Mouse (Mus musculus): ENCODE results near the gene Gabarap. TPM values are rescaled to one million over a fixed set of nuclear protein-coding genes. Genes with fewer than 3 reads are reported as not detected.

Gabarap gene
- polyA plus RNA-seq (2015; fragmentation: Nextera tagmentation; extraction: Ambion mirVana) = 402 and 455 TPM in 2 replicates

- WGBS = under 1% methylated on average over 40 of the region's 40 CpGs
- H3K9ac ChIP-seq = peak within 1 kb of the TSS; percentile 81
Observed at GRCm38 (mm10) chr11:69990850-69991691, at the start of gene Gabarap. Gene Gabarap (plus strand): TSS chr11:69991143.

GRCm38 (mm10) chr11:69945216-69945615, 45.7 kb upstream of the Gabarap start:
- no peak overlapping the region for H3K4me2 ChIP-seq
- H3K9ac ChIP-seq = no peak overlapping the region
- peaks cover 23% of the 10 kb centered on the region for H3K36me3 ChIP-seq
- no peak overlapping the region for H3K4me3 ChIP-seq
- no peak for ATAC-seq (replicated peaks; ENCODE audit: insufficient number of reproducible peaks, insufficient read depth, low FRiP score, low read depth)
- H3K4me1 ChIP-seq (replicated peaks) = peaks cover 28% of the 10 kb centered on the region
- H3K27me3 ChIP-seq = no peaks in the 10 kb centered on the region
- H3K9me3 ChIP-seq (replicated peaks) = no peaks in the 10 kb centered on the region
- no peak overlapping the region for H3K27ac ChIP-seq
- 72% methylated on average over 13 of the region's 13 CpGs for WGBS

More at GRCm38 (mm10) chr11:69990850-69991691, at the start of gene Gabarap:
- H3K4me3 ChIP-seq = peak within 1 kb of the TSS; percentile 72
- H3K27ac ChIP-seq = peak within 1 kb of the TSS; percentile 96
- no peaks in the 10 kb centered on the region for H3K9me3 ChIP-seq (replicated peaks)
- H3K27me3 ChIP-seq = no peaks in the 10 kb centered on the region
- peaks cover 27% of the 10 kb centered on the region for H3K4me1 ChIP-seq (replicated peaks)
- peaks cover 55% of the 10 kb centered on the region for H3K36me3 ChIP-seq
- ATAC-seq (replicated peaks; ENCODE audit: insufficient number of reproducible peaks, insufficient read depth, low FRiP score, low read depth) = peak; percentile 75
- H3K4me2 ChIP-seq = peak within 1 kb of the TSS; percentile 80

GRCm38 (mm10) chr11:69945997-69946891, 44.7 kb upstream of the Gabarap start:
- no peak for ATAC-seq (replicated peaks; ENCODE audit: insufficient number of reproducible peaks, insufficient read depth, low FRiP score, low read depth)
- peaks cover 23% of the 10 kb centered on the region for H3K36me3 ChIP-seq
- no peaks in the 10 kb centered on the region for H3K27me3 ChIP-seq
- H3K4me3 ChIP-seq = peak overlapping the region; percentile 59
- H3K9ac ChIP-seq = 0 out of 2 replicates have a peak overlapping the region, but pooled peaks have one; percentile 5
- H3K9me3 ChIP-seq (replicated peaks) = no peaks in the 10 kb centered on the region
- 85% methylated on average over 18 of the region's 18 CpGs for WGBS
- H3K4me2 ChIP-seq = peak overlapping the region; percentile 84
- peaks cover 28% of the 10 kb centered on the region for H3K4me1 ChIP-seq (replicated peaks)
- H3K27ac ChIP-seq = peak overlapping the region; percentile 95

DNA sequence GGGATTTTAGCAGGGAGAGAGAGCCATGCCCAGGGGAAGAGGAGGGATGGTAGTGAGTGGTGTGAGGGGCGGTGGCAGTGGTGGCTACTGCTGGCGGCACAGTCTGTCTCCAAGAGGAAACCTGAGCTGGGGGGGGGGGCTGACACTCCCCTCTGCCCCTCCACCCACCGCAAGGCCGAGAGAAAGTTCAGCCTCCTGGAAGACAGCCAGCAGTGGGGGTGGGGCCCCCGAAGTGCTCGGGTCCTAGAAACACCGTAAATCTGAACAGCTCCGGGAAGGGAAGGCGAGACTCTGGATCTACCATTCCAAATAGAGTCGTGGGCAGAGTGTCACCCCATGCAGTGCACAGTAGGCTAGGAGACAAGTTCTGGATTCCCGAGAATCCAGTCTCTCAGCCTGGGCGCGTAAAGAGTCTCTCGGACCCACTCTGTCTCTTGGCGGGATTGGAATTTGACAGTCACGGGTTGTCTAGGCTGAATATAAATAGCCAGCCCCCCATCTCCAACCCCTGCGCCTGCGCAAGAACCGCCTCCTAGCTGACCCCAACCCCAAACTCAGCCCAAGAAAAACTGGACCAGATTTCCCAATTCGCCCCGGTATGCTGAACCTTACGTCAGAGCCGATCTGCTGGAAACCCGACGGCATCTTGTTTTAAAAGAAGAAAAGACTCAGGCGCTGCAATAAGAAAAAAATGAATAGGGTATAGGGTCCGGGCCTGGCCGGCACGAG, 43.4 kb upstream of the Gabarap start:
- Histone ChIP-seq H3K9me3 (replicated peaks) (no peaks in the 10 kb centered on the region), H3K27ac (peak overlapping the region; percentile 95), H3K4me3 (peak overlapping the region; percentile 59), H3K4me1 (replicated peaks) (peaks cover 28% of the 10 kb centered on the region), H3K36me3 (peaks cover 23% of the 10 kb centered on the region), H3K4me2 (peak overlapping the region; percentile 84), H3K27me3 (no peaks in the 10 kb centered on the region), H3K9ac (peak overlapping the region; percentile 59)
- ATAC-seq (replicated peaks; ENCODE audit: insufficient number of reproducible peaks, insufficient read depth, low FRiP score, low read depth) = peak; percentile 81
- 5% methylated on average over 29 of the region's 29 CpGs for WGBS

GRCm38 (mm10) chr11:69948066-69948762, 42.7 kb upstream of the Gabarap start, which contains the start of gene Slc2a4:
Gene Slc2a4 (minus strand): TSS chr11:69948188.
- WGBS = under 1% methylated on average over 34 of the region's 34 CpGs
- no peaks in the 10 kb centered on the region for H3K27me3 ChIP-seq
- H3K27ac ChIP-seq = peak within 1 kb of the TSS; percentile 95
- H3K4me2 ChIP-seq = peak within 1 kb of the TSS; percentile 84
- H3K4me3 ChIP-seq = peak within 1 kb of the TSS; percentile 59
- H3K4me1 ChIP-seq (replicated peaks) = peaks cover 29% of the 10 kb centered on the region
- ATAC-seq (replicated peaks; ENCODE audit: insufficient number of reproducible peaks, insufficient read depth, low FRiP score, low read depth) = peak; percentile 91
- H3K9me3 ChIP-seq (replicated peaks) = no peaks in the 10 kb centered on the region
- H3K9ac ChIP-seq = peak within 1 kb of the TSS; percentile 59
- peaks cover 23% of the 10 kb centered on the region for H3K36me3 ChIP-seq

GRCm38 (mm10) chr11:69948763-69949150, 42.2 kb upstream of the Gabarap start:
- peak; percentile 16; the same call in 1 of the 2 replicates for ATAC-seq (replicated peaks; ENCODE audit: insufficient number of reproducible peaks, insufficient read depth, low FRiP score, low read depth)
- Histone ChIP-seq H3K36me3 (peaks cover 22% of the 10 kb centered on the region), H3K4me1 (replicated peaks) (peaks cover 34% of the 10 kb centered on the region), H3K4me3 (peak overlapping the region; percentile 59), H3K27ac (peak overlapping the region; percentile 95), H3K9me3 (replicated peaks) (no peaks in the 10 kb centered on the region), H3K4me2 (peak overlapping the region; percentile 84), H3K27me3 (no peaks in the 10 kb centered on the region), H3K9ac (peak overlapping the region; percentile 40)
- 1% methylated on average over 14 of the region's 14 CpGs for WGBS

DNA sequence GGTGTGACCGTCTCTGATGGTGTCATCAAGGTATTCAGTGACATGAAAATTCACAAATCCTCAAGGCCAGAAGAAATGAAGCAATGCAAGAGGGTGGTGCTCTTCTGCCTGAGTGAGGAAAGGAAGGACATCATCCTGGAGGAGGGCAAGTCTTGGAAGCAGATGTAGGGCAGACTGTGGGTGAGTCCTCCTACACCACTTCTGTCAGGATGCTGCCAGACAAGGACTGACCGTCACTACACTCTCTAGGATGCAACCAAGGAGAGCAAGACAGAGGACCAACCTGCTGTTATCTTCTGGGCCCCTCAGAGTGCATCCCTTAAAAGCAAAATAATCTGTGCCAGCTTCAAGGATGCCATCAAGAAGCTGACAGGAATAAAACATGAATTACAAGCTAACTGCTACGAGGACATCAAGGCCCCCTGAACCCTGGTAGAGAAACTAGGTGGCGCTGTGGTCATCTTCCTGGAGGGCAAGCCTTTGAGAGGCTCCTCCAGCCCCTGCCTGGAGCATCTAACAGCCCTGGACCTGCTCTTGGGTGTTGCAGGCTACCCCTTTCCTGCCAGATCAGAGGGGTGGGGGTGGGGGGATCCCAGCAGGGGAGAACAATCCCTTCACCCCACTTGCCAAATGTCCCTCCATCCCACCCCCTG, 40.0 kb upstream of the Gabarap start:
- no peak for ATAC-seq (replicated peaks; ENCODE audit: insufficient number of reproducible peaks, insufficient read depth, low FRiP score, low read depth)
- 33% methylated on average over 4 of the region's 4 CpGs for WGBS
- no peaks in the 10 kb centered on the region for H3K27me3 ChIP-seq

DNA sequence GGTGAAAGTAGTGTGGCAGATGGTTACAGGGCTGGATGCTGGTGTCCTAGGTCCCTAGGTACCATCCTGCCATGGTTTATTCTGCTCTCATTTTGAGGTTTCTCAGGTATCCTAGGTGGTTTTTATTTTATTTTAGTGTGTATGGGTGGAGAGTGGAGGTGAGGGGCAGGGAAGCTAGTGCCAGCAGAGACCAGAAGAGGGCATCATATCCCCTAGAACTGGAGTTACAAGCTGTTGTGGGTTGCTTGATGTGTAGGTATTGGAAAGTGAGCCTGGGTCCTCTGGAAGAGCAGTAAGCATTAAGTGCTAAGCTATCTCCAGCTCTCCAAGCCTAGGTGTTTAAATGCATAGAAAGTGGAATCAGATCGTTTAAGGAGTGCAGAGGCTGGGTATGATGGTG, 38.7 kb upstream of the Gabarap start:
- no peak overlapping the region for H3K9ac ChIP-seq
- no peak overlapping the region for H3K27ac ChIP-seq
- peaks cover 18% of the 10 kb centered on the region for H3K4me1 ChIP-seq (replicated peaks)
- 37% methylated on average over 1 of the region's 1 CpGs for WGBS
- H3K36me3 ChIP-seq = no peaks in the 10 kb centered on the region
- ATAC-seq (replicated peaks; ENCODE audit: insufficient number of reproducible peaks, insufficient read depth, low FRiP score, low read depth) = no peak
- H3K27me3 ChIP-seq = no peaks in the 10 kb centered on the region
- H3K9me3 ChIP-seq (replicated peaks) = no peaks in the 10 kb centered on the region
- H3K4me2 ChIP-seq = no peak overlapping the region
- H3K4me3 ChIP-seq = no peak overlapping the region

More for the DNA sequence above, 40.0 kb upstream of the Gabarap start:
- no peak overlapping the region for H3K4me3 ChIP-seq
- no peak overlapping the region for H3K4me2 ChIP-seq
- H3K27ac ChIP-seq = no peak overlapping the region
- H3K36me3 ChIP-seq = peaks cover 1% of the 10 kb centered on the region; the same call in 1 of the 2 replicates
- H3K9ac ChIP-seq = no peak overlapping the region
- peaks cover 28% of the 10 kb centered on the region for H3K4me1 ChIP-seq (replicated peaks)
- no peaks in the 10 kb centered on the region for H3K9me3 ChIP-seq (replicated peaks)

- H3K36me3 ChIP-seq = no peaks in the 10 kb centered on the region
- no peak for ATAC-seq (replicated peaks; ENCODE audit: insufficient number of reproducible peaks, insufficient read depth, low FRiP score, low read depth)
- H3K4me3 ChIP-seq = no peak overlapping the region
- no peak overlapping the region; the same call in 1 of the 2 replicates for H3K9ac ChIP-seq
- H3K4me1 ChIP-seq (replicated peaks) = peaks cover 15% of the 10 kb centered on the region
- no peak overlapping the region for H3K27ac ChIP-seq
- no peak overlapping the region for H3K4me2 ChIP-seq
- WGBS = 35% methylated on average over 11 of the region's 11 CpGs
- H3K9me3 ChIP-seq (replicated peaks) = no peaks in the 10 kb centered on the region
- H3K27me3 ChIP-seq = no peaks in the 10 kb centered on the region
Observed at GRCm38 (mm10) chr11:69953267-69953915, 37.6 kb upstream of the Gabarap start.

Measured in heart, embryonic 15.5 days (tissue).